Mouse (Mus musculus): ENCODE measurements around the gene Cd34.

DNA sequence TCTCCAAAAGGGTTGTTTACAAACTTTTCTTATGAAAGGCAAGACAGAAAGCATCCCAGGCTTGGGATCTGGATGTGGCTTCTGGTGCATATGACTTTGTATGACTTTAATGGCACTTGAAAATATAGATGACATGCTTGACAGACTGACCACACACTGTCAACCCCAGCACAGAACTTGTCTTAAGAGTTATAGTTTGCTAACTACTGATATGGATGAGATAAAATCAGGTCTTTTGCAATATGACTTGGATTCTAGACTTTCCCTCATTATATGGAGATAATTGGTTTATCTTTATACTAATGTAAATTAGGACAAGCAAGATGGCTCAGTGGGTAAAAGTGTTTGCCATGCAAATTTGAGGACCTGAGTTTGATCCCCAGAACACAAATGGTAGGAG is 4.3 kb downstream of the Cd34 start:
- TF ChIP-seq EP300 (IDR thresholded peaks at IDR 0.05; ENCODE audit: low read depth) (no peak), CTCF (IDR thresholded peaks at IDR 0.05; ENCODE audit: low read depth) (no peak)

Data from liver, postnatal 0 days (tissue).